Mouse (Mus musculus): ENCODE data around the gene Grm3. TPM values are rescaled to one million over a fixed set of nuclear protein-coding genes. Genes with fewer than 3 reads are reported as not detected.

Gene Grm3
- polyA plus RNA-seq (2012; rRNA removed) = 0.01 TPM in 1 of 2 replicates, not detected in the other

DNA sequence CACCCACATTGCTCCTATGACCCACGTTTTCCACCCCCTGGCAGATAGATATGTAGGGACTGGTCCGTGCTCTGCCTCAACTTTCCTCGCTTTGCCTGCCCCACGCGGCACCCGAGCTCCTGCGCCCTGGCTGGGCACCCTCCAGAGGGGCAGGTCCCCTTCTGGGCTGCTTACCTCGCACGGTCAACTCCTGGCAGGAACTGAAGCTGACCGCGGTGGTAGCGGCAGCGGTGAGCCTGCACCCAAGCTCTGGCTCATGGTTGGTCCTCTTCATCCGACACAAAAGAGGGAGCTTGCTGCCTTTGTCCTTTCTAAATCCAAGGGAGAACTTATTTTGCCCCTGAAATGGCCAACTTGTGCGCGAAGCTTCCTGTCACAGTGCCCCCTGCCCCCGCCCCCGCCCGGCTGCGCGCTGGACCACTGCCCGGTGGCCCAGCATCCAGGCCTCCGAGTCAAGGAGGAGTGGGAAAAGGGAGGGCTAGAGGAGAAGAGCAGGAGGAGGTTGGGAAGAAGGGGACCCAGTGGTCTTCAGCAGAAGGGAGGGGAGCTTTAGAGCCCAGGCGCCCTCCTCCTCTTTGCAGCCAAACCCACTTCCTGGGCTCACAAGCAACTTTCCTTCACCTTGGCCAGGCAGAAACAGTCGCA is at the start of gene Grm3:
Grm3 (minus strand) TSS at position 215 of the 645 bp plus-strand sequence.

Data from liver, embryonic 18 days (tissue).